ENCODE assay signal across 8 mouse cellular contexts in the genomic region with DNA sequence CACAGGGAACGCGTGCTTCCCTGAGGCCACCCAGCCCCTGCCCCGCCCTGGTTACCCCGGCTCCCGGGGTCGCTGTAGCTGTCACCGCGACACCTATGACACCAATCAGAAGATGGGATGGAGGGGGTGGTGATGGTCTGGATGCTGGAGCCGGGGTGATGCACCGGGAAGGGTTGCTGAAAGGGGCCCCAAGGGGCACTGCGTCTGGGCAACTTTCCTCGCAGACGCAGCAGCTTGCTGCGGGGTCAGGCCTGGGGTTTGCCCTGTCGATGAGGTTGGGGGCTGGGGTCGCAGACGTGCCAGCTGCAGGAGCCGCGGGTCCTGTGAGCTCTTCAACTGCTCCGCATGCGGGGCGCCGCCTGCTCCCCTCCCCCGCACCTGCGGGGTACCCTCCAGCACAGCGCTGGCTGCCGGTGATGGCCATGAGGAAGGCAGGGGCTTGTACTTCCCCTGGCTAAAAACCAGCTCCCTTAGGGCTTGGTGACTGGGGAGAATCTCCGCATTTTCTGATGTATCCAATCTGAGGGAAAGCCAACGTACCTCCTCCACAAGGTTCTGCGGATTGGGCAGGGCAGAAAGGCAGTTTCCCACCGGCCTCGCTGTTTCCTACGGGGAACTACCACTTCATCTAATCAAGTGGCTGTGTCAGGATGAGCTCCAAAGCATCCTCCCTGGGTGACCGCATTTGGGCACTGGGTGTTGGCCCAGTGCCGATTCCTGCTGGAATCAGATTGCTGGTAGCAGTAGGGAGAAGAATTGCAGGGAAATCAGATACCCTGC. TPM values are rescaled to one million over a fixed set of nuclear protein-coding genes. Genes with fewer than 3 reads are reported as not detected.
DNase-seq lines count a peak whose midpoint lies in the region; ATAC-seq lines count a peak whose summit lies in the region.

No protein-coding gene starts in this region.

- H3K4me3 ChIP-seq in embryonic facial prominence, embryonic 12.5 days, result peak overlapping the region; percentile 54
- peak overlapping the region; percentile 48 for H3K4me3 ChIP-seq in intestine, embryonic 14.5 days (ENCODE audit: low read depth, low read length)
- H3K4me3 ChIP-seq in limb, embryonic 11.5 days (ENCODE audit: low read depth, low read length), result peak overlapping the region; percentile 42

- no peaks in the 10 kb centered on the region for H3K36me3 ChIP-seq in embryonic facial prominence, embryonic 12.5 days
- no peaks in the 10 kb centered on the region for H3K36me3 ChIP-seq in intestine, embryonic 14.5 days (ENCODE audit: control insufficient read depth, insufficient read depth, low read length)
- no peaks in the 10 kb centered on the region for H3K36me3 ChIP-seq in limb, embryonic 11.5 days (ENCODE audit: control insufficient read depth, insufficient read depth, low read length)

- under 1% methylated on average over 35 of the region's 35 CpGs for WGBS in embryonic facial prominence, embryonic 12.5 days
- under 1% methylated on average over 33 of the region's 35 CpGs for WGBS in intestine, embryonic 14.5 days
- 2% methylated on average over 35 of the region's 35 CpGs for WGBS in limb, embryonic 11.5 days

- peaks cover 11% of the 10 kb centered on the region for H3K4me1 ChIP-seq in embryonic facial prominence, embryonic 12.5 days
- H3K4me1 ChIP-seq in intestine, embryonic 14.5 days (replicated peaks; ENCODE audit: control insufficient read depth, insufficient read depth, low read length), result 0 out of 2 replicates have a peak, but pooled peaks cover 6% of the 10 kb centered on the region
- H3K4me1 ChIP-seq in limb, embryonic 11.5 days (ENCODE audit: control insufficient read depth, insufficient read depth, low read length), result no peaks in the 10 kb centered on the region

- H3K9me3 ChIP-seq in embryonic facial prominence, embryonic 12.5 days, result no peaks in the 10 kb centered on the region
- no peaks in the 10 kb centered on the region for H3K9me3 ChIP-seq in intestine, embryonic 14.5 days (ENCODE audit: control insufficient read depth, low read length)
- H3K9me3 ChIP-seq in limb, embryonic 11.5 days (ENCODE audit: control insufficient read depth, low read length), result no peaks in the 10 kb centered on the region

- H3K4me2 ChIP-seq in embryonic facial prominence, embryonic 12.5 days (replicated peaks), result peak overlapping the region; percentile 100
- peak overlapping the region; percentile 98 for H3K4me2 ChIP-seq in intestine, embryonic 14.5 days (ENCODE audit: low read length)
- peak overlapping the region; percentile 86 for H3K4me2 ChIP-seq in limb, embryonic 11.5 days (ENCODE audit: low read depth, severe bottlenecking)

- peaks cover 8% of the 10 kb centered on the region; the same call in 1 of the 2 replicates for H3K27me3 ChIP-seq in embryonic facial prominence, embryonic 12.5 days
- H3K27me3 ChIP-seq in intestine, embryonic 14.5 days (replicated peaks; ENCODE audit: control insufficient read depth, insufficient read depth, low read length), result peaks cover 18% of the 10 kb centered on the region
- 0 out of 2 replicates have a peak, but pooled peaks cover 3% of the 10 kb centered on the region for H3K27me3 ChIP-seq in limb, embryonic 11.5 days (ENCODE audit: control insufficient read depth, insufficient read depth, low read length)

- H3K27ac ChIP-seq in embryonic facial prominence, embryonic 12.5 days, result no peak overlapping the region
- H3K27ac ChIP-seq in intestine, embryonic 14.5 days (ENCODE audit: low read depth), result no peak overlapping the region
- no peak overlapping the region for H3K27ac ChIP-seq in limb, embryonic 11.5 days (replicated peaks; ENCODE audit: low read depth, low read length)

- peak; percentile 22 for DNase-seq in gastrocnemius, postnatal 10 days
- no peak for DNase-seq in gastrocnemius, adult 8-10 months (ENCODE audit: low spot score in 2 of 2)
- DNase-seq in R1 (ENCODE audit: low read depth, low spot score) (peak; percentile 15), MN1 (ENCODE audit: low spot score) (no peak)
- no peak for DNase-seq in intestine, embryonic 14.5 days (ENCODE audit: low spot score)
- DNase-seq in limb, embryonic 11.5 days (ENCODE audit: low spot score), result peak; percentile 47
- peak; percentile 16 for DNase-seq in retina, postnatal 7 days (ENCODE audit: low read depth, low spot score)

- H3K9ac ChIP-seq in embryonic facial prominence, embryonic 12.5 days, result peak overlapping the region; percentile 51
- peak overlapping the region; percentile 20; the same call in 1 of the 2 replicates for H3K9ac ChIP-seq in intestine, embryonic 14.5 days (ENCODE audit: low read length)
- H3K9ac ChIP-seq in limb, embryonic 11.5 days (ENCODE audit: low read length), result peak overlapping the region; percentile 3; the same call in 1 of the 2 replicates

- ATAC-seq in embryonic facial prominence, embryonic 12.5 days (ENCODE audit: insufficient number of reproducible peaks, insufficient read depth, low FRiP score, low TSS enrichment), result peak; percentile 67
- ATAC-seq in intestine, embryonic 14.5 days (replicated peaks; ENCODE audit: low FRiP score, low TSS enrichment, low read depth), result peak; percentile 70
- ATAC-seq in limb, embryonic 11.5 days (ENCODE audit: insufficient number of reproducible peaks, low FRiP score, low TSS enrichment, low read depth), result peak; percentile 82

RNA-seq across cellular contexts. Expression of a gene that starts 0.6 kb away (rescaled TPM):
- 1 to 10 TPM; 2.0 to 2.7 TPM for total RNA-seq in gastrocnemius, postnatal 10 days (2021)
- total RNA-seq in gastrocnemius, adult 8-10 months (2022), result under 1 TPM; 0.13 to 0.19 (median 0.15) TPM
- polyA plus RNA-seq in embryonic facial prominence, embryonic 12.5 days (2016; fragmentation: Nextera tagmentation; extraction: Ambion mirVana), result 3.1 and 3.5 TPM in 2 replicates
- polyA plus RNA-seq in intestine, embryonic 14.5 days (2014; fragmentation: Nextera tagmentation; extraction: Ambion mirVana), result 2.4 and 3.0 TPM in 2 replicates
- 0.38 and 0.64 TPM in 2 replicates for polyA plus RNA-seq in limb, embryonic 11.5 days (2014; fragmentation: Nextera tagmentation; extraction: Ambion mirVana)

Comparison
In these comparisons a context has a peak if more than half of its experiments do, and no peak if none do; other contexts are left out.
1. DNase-seq: peak in gastrocnemius, postnatal 10 days (single experiment), R1 (single experiment), limb, embryonic 11.5 days (single experiment) and retina, postnatal 7 days (single experiment); none in gastrocnemius, adult 8-10 months (0 of 2), intestine, embryonic 14.5 days (single experiment) and MN1 (single experiment).
2. Peak in every context shown above with its lines, with median percentiles within 50 percentile points of each other: ATAC-seq, H3K4me2 ChIP-seq, H3K4me3 ChIP-seq and H3K9ac ChIP-seq.